Mouse (Mus musculus) adrenal gland (tissue): ENCODE data around the gene Tbpl1.

ENCODE experiments used
- microRNA-seq, 2 experiments: library from miRNA; unstranded; fragments of <30 nt; microRNA quantifications; one replicate each; pipeline ENCODE4; 2019

Gene Tbpl1

Small RNA genes lying within 50 kb of the gene (microRNA-seq; reads per million reads assigned to microRNA genes)
- 0 to 0.25 reads per million in 2 experiments for gene Mir7663
